Mouse (Mus musculus) neutrophil, adult 5-6 weeks (primary cell): ENCODE data around the gene Mrtfb. TPM values are rescaled to one million over a fixed set of nuclear protein-coding genes. Genes with fewer than 3 reads are reported as not detected.

Experiments used
- ATAC-seq: fragments of 151-379, 151-347 bp; 2 replicates; pipeline ENCODE4 v1.8.0; 2017; ENCODE audit warnings: mild to moderate bottlenecking, moderate TSS enrichment; ENCODE audit not compliant: insufficient number of reproducible peaks, poor library complexity, low FRiP score, severe bottlenecking; ENCODE audit errors: extremely low read depth
- total RNA-seq: library from RNA; stranded (forward); fragments of 200-1000 nt; gene quantifications from 2 replicates; pipeline ENCODE4 v1.2.3, GENCODE M21; 2017

Gene Mrtfb
- 6.6 and 8.7 TPM in 2 replicates for total RNA-seq

DNA sequence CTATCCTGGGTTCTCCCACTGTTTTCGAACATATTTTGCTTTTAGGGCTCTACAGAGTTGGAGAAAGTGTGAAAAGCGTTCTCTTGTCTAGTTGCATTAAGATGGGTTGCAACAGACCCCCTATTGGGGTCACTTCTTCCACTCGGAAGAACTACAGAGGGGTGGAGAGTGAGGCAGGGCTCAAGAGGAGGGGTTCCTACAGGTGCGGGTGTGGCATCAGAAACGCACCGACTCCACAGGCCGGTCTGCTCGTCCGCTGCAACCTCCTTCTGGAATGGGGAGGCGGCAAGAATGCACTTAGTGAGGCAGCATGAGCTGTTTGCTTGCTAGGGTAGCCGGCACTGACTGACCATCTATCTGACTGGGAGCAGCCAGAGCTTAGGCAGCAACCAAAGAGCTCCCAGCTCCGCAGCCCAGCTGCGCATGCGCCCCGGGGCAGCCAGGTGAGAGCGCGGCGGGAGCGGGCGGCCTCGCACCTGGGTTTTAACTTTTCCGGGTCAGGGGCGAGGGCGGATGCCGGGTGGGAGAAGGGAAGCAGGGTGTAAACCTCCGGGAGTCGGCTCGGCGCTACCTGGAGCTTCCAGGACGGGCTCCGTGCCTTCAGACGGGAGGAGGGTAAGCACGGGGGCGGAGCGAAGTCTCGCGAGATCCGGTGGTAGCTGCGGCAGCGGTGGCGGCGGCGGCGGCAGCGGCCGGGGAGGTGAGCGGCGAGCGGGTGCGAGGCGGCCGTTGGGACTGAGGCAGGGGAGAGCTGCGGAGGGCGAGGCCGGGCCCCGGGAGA is at the start of gene Mrtfb:
Gene Mrtfb (plus strand): TSS at position 627 of the 781 bp plus-strand sequence.
- peak; percentile 62 for ATAC-seq

DNA sequence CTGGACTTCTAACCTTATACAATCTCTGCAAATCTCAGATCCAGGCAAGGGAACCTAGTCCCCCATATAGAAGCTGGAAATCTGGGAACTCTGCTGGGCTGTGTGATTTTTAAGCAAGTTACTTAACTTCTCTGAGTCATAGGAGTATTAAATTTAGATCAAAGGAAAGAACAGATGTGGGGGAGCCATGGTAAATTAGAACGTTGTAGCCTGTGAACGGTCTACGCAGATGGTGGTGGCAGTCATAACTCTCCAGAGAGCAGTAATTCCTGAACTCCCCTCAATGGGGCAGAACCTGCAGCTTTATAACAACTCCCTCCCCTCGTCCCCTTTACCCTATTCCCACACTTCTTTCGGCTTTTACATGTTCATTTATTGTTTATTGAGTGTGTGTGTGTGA is 48.6 kb upstream of the Mrtfb start:
- ATAC-seq, result no peak

GRCm38 (mm10) chr16:13208087-13208486 is 48.2 kb upstream of the Mrtfb start:
- no peak for ATAC-seq

DNA sequence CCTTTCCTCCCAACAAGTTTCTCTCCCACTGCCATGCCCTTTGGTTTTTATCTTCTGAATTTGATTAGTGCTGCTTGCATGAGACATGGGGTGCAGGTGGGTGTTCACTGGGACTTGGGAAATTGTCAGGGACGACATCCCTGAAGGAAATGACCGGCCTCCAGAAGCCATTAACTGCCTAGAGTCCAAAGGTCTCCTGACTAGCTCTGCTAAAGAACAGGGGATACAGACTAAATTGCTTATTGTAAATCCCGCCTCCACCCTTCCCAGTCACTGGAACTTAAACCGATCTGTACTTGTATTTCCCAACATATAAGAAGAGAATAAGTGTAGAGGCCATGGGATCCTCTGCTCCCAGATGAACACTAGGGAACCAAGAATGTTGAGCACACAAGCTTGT is 43.5 kb upstream of the Mrtfb start:
- no peak for ATAC-seq

GRCm38 (mm10) chr16:13216116-13216952 is 39.9 kb upstream of the Mrtfb start:
- no peak for ATAC-seq

DNA sequence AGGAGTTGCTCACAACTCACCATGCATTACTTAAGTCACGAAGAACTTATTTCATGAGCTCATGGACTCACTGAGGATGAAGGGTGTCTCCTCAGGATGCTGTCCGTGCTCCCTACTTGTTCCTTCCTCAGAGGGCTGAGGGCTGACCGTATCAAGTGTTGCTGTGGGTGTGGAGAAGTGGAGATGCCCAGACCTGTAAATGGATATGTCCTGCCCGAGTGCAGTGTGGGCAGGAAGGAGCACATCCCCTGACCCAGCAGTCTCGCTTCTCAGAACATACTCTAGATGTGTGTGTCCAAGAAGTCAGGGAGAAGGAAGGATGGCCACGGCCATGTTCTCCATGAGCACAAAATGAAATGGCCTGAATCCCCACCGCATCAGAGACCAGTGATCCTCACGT is 38.3 kb upstream of the Mrtfb start:
- ATAC-seq, result no peak

DNA sequence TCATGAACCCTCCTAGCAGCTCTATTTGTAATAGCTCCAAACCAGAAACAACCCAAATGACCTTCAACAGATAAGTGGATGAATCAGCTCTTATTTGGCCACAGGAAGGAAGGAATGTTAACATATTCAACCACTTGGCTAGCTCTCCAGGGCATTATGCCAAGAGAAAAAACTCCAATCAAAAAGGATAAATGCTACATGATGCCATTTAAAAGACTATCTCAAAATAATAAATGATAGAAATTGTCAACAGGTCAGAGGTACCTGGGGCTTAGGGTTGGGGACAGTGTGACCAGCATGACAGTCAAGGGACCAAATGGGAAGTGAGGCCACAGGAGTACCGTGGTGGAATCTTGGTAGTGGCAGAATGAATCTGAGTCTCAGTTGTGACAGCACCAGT is 34.8 kb upstream of the Mrtfb start:
- no peak for ATAC-seq

GRCm38 (mm10) chr16:13232043-13232442 is 24.2 kb upstream of the Mrtfb start:
- no peak for ATAC-seq

GRCm38 (mm10) chr16:13232912-13233802 is 23.1 kb upstream of the Mrtfb start:
- ATAC-seq, result no peak

DNA sequence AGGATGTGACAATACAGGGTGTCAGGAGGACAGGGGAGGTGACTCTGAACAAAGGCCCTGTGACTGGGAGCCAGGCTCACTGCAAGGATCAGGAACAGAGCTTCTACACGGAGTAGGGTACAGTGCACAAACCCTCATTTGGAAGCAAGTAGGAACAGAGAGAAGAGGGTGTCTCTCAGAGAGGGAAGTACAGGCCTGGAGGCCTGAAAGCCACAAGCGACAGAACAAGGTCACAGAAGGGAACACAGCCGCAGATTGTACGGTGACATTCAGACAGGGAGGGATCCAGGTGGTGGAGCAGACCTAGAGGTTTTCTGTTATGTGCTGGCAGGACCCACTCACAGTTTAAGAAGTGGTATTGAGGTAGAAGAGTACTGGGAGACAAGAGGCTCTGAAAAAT is 17.2 kb upstream of the Mrtfb start:
- ATAC-seq, result no peak

DNA sequence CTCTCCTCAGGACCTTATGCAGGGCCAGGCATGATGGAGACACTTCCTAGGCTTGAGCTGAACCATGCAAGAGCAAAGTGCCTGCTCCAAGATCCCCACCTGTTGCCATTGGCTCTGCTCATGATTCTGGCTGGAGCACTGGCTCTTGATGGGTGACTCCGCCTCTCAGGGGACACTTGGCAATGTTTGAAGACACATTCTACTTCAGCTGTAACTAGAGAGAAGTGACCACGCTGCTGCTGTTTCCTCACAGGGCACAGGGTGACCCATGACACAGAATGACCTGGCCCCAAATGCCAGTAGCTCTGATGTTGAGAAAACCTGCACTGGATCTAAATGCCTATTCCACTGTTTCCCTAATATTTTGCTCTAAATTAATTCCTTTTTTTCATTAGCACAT is 16.7 kb upstream of the Mrtfb start:
- ATAC-seq, result no peak

- no peak for ATAC-seq
Measured at GRCm38 (mm10) chr16:13240326-13240725, 16.0 kb upstream of the Mrtfb start.

DNA sequence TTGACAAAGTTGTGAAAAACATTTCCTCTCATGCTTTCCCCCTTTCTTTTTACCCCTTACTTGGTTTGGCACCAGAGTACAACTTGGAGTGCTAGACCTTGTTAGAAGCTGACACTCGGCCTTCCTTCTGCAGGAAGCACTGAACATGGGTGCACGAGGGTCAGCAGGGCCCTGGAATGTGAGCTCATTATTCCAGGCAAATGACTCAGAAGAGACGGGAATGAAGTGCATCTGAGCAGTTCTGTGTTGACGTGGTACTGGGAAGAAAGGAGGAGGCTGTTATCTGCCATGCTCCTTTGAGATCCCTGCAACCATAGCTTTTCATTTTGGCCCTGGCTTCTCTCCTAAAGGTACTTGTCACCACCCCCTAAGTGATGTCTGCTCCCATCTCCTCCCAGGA is 10.6 kb upstream of the Mrtfb start:
- no peak for ATAC-seq

- no peak for ATAC-seq
Measured at GRCm38 (mm10) chr16:13246855-13247254, 9.4 kb upstream of the Mrtfb start.

GRCm38 (mm10) chr16:13250061-13250460 is 6.2 kb upstream of the Mrtfb start:
- ATAC-seq, result no peak

DNA sequence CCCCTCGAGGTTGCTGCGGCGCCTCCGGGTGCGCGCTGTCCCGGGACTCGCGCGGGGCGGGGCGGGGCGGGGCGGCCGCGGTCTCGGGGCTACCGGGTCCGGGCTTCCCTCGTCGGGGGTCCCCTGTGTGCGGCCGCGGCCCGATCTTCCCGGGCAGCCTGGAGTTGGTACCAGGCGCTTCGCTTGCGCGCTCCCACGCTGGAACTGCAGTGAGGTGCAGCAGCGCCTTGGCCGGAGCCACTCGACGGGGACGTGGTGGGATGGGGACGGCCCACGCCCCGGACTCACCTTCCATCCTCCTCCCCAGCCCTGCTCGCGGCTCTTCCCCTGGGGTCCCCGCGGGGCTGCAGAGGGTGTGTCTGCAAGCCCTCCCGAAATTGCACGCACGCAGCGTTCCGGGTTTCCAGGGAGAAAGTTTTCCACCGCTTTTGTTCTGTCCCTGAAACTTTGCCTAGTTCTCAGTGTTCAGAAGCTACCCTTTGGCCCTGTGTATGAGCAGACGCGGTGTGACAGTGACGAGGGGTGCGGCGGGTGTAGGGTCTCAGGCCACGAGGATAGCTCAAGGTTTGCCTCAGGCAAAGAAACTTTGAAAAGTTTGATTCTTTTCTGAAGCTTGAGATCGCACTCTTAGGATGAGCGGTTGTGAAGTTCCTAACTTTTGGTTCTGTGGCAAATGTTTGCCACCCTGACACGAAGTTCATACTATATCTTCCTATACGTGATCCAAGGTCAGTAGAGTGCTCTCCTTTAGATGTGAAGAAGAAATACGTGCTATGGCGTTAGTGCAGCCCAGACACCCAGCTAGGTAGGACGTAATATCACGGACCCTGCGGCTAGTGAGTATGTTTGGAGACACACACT is 616 bp downstream of the Mrtfb start:
- peak; percentile 15; the same call in 1 of the 2 replicates for ATAC-seq

- no peak for ATAC-seq
Measured at GRCm38 (mm10) chr16:13257528-13257835, 1.2 kb downstream of the Mrtfb start.

DNA sequence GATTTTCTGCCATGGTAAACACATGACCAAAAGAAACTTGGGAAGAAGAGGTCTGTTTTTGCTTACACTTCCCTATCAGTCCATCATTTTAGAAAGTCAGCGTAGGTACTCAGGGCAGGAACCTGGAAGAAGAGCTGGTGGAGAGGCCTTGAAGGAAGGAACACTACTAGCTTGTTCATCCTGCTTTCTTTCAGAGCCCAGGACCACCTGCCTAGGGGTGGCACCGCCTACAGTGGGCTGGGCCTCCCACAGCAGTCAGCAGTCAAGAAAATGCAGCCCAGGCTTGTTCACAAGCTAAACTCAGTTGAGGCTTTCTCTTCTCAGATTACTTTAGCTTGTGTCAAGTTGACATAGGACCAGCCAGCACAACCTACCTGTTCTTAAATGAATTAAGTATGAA is 2.7 kb downstream of the Mrtfb start:
- ATAC-seq, result no peak

GRCm38 (mm10) chr16:13266312-13266711 is 10.0 kb downstream of the Mrtfb start:
- ATAC-seq, result no peak
